Mouse (Mus musculus): ENCODE measurements around the gene Syne4.

Syne4 gene

DNA sequence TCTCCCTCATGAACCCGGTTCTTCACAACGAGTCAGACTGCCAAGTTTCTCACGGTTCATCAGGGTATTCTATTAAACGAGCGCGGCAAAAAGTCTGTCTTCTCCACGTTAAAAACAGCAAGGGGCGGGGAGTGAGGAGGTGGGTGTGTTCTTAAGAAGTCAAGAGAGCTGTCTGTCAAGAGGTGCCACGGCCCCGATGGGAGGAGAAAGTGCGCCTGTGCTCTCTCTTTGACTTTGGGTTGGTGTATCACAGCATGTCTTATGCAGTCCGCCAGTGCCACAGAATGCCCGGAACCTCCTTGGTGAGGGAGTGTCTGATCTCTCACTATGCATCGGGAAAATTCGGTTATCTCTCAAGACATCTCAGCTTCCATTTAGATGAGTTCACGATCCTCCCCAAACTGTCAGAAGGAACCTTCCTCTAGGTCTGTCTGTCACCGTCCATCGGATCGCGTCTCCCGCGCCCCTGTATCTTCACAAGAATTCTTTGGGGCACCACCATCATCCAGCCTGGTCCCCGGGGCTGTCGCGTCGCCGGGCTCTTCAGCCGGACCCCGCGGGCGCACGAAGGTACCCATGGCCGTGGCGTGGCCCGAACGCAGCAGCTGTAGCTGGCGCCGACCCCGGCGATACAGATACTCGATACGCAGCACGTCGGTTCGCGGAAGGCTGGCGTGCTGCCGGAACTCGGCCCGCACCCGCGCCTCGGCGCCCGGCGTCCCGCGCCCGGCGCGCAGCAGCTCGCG, 7.1 kb downstream of the Syne4 start, which contains the start of gene E130208F15Rik:
Gene E130208F15Rik (plus strand): TSS at position 202 of the 746 bp plus-strand sequence.
- peak within 1 kb of the TSS; percentile 94 for H3K4me3 ChIP-seq (replicated peaks; ENCODE audit: low read length)
- H3K27me3 ChIP-seq (ENCODE audit: insufficient read depth, low read length) = no peaks in the 10 kb centered on the region
- peaks cover 46% of the 10 kb centered on the region for H3K36me3 ChIP-seq (ENCODE audit: insufficient read depth, low read length)
- H3K9me3 ChIP-seq (ENCODE audit: low read length) = no peaks in the 10 kb centered on the region
- peaks cover 48% of the 10 kb centered on the region for H3K4me1 ChIP-seq (replicated peaks; ENCODE audit: low read depth, low read length)
- TF ChIP-seq NANOG (IDR thresholded peaks at IDR 0.05; ENCODE audit: borderline replicate concordance, low read length) (no peak), POU5F1 (IDR thresholded peaks at IDR 0.05; ENCODE audit: borderline replicate concordance, low read length) (no peak), CTCF (conservative IDR thresholded peaks at IDR 0.05; ENCODE audit: low read length) (no peak)

DNA sequence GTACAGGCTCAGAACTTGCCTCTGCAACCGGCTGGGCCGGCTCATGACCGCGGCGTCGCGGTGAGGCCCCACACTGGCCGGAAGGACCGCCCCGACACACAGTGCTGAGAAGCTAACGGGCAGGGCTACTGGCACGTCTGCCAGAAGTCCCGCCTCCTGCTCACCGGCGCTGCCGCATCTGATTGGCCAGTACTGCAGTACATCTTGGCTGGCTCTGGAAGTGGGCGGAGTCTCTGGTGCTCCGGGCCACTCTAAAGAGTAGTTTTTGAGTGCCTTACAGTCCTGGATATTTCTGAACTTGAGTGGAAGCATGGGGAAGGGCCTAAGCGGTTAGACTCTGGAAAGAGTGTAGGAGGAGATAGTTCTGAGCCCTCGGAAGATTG, 7.7 kb downstream of the Syne4 start:
- Histone ChIP-seq H3K36me3 (ENCODE audit: insufficient read depth, low read length) (peaks cover 41% of the 10 kb centered on the region), H3K9me3 (ENCODE audit: low read length) (no peaks in the 10 kb centered on the region), H3K4me1 (replicated peaks; ENCODE audit: low read depth, low read length) (peaks cover 47% of the 10 kb centered on the region), H3K27me3 (ENCODE audit: insufficient read depth, low read length) (0 out of 2 replicates have a peak, but pooled peaks cover 2% of the 10 kb centered on the region), H3K4me3 (replicated peaks; ENCODE audit: low read length) (peak overlapping the region; percentile 94)
- TF ChIP-seq CTCF (conservative IDR thresholded peaks at IDR 0.05; ENCODE audit: low read length) (no peak), NANOG (IDR thresholded peaks at IDR 0.05; ENCODE audit: borderline replicate concordance, low read length) (no peak), POU5F1 (IDR thresholded peaks at IDR 0.05; ENCODE audit: borderline replicate concordance, low read length) (no peak)

DNA sequence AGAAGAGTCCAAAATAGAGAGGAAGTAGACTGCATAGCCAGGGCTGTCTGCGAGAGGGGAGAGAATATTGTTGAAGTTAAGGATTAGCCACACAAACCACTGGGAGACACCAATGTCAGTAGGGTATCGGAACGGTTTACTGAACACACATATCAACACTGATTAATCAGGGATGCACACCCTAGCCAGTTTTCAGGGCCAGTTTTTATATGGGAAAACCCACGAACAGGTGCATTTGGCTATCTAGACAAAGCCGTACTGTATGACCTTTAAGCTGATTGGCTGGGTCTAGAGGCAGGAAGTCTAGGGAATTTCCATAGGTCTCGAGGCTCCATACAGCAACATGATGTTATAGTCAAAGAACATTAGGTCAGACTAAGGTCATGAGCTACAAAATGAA, 8.3 kb downstream of the Syne4 start:
- no peak for TF ChIP-seq NANOG (IDR thresholded peaks at IDR 0.05; ENCODE audit: borderline replicate concordance, low read length)
- no peak for TF ChIP-seq CTCF (conservative IDR thresholded peaks at IDR 0.05; ENCODE audit: low read length)
- no peak for TF ChIP-seq POU5F1 (IDR thresholded peaks at IDR 0.05; ENCODE audit: borderline replicate concordance, low read length)
- Histone ChIP-seq H3K27me3 (ENCODE audit: insufficient read depth, low read length) (0 out of 2 replicates have a peak, but pooled peaks cover 4% of the 10 kb centered on the region), H3K36me3 (ENCODE audit: insufficient read depth, low read length) (peaks cover 35% of the 10 kb centered on the region)

DNA sequence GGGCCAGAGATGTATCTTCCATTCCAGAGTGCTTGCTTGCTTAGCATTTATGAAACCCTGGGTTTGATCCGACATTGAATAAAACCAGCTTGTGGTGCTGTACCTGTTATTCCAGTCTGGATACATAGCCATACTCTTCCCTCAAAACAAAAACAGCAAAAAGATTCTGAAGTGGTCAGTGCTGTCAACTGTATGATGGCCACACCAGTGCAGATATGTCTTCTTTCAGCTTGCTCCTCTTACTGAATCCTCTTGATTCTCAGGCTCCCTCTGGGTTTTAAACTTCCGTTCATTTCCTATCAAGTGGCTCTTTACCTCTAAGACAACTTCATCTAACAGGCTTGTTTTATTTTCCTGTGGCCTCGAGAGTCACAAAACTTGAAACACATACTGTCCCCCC, 9.2 kb downstream of the Syne4 start, which contains the start of gene Sdhaf1:
Gene Sdhaf1 (minus strand): TSS at position 101 of the 400 bp plus-strand sequence.
- H3K36me3 ChIP-seq (ENCODE audit: insufficient read depth, low read length) = peaks cover 26% of the 10 kb centered on the region
- peaks cover 39% of the 10 kb centered on the region for H3K4me1 ChIP-seq (replicated peaks; ENCODE audit: low read depth, low read length)
- peaks cover 4% of the 10 kb centered on the region; the same call in 1 of the 2 replicates for H3K27me3 ChIP-seq (ENCODE audit: insufficient read depth, low read length)
- H3K9me3 ChIP-seq (ENCODE audit: low read length) = no peaks in the 10 kb centered on the region
- H3K4me3 ChIP-seq (replicated peaks; ENCODE audit: low read length) = peak within 1 kb of the TSS; percentile 94
- no peak for TF ChIP-seq POU5F1 (IDR thresholded peaks at IDR 0.05; ENCODE audit: borderline replicate concordance, low read length)
- TF ChIP-seq NANOG (IDR thresholded peaks at IDR 0.05; ENCODE audit: borderline replicate concordance, low read length) = no peak
- TF ChIP-seq CTCF (conservative IDR thresholded peaks at IDR 0.05; ENCODE audit: low read length) = no peak

More for the DNA sequence above, 8.3 kb downstream of the Syne4 start:
- Histone ChIP-seq H3K4me3 (replicated peaks; ENCODE audit: low read length) (peak overlapping the region; percentile 94), H3K9me3 (ENCODE audit: low read length) (no peaks in the 10 kb centered on the region), H3K4me1 (replicated peaks; ENCODE audit: low read depth, low read length) (peaks cover 44% of the 10 kb centered on the region)

DNA sequence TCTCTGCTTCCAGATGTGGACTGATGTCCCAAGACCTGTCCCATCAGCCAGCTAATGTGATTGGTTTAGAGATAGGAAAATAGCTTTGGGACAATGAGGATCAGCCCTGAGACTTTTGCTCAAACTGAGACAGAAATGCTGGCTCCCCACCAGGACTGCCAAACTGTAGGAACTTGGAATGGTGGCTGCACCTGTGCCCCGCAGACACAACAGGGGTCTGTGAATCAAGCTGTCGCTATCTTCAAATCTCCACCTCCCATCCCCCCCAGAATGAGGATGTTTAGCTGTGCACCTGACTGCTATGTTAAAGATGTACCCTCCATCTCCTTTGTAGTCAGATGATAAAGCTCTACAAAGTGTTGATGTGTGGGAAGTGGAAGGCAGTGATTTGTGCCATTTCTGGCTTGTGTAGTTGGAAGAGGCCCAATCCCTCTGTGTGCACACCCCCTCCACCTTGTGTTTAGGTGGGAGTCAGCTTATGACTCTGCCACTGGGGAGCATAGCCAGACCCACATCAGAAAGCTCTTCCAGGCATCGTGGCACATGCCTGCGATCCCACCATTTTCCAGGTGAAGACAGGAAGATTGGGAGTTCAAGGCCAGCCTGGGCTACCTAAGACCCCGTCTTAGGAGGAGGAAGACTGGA, 9.8 kb downstream of the Syne4 start:
- Histone ChIP-seq H3K4me1 (replicated peaks; ENCODE audit: low read depth, low read length) (peaks cover 38% of the 10 kb centered on the region), H3K4me3 (replicated peaks; ENCODE audit: low read length) (no peak overlapping the region), H3K36me3 (ENCODE audit: insufficient read depth, low read length) (peaks cover 20% of the 10 kb centered on the region), H3K9me3 (ENCODE audit: low read length) (no peaks in the 10 kb centered on the region), H3K27me3 (ENCODE audit: insufficient read depth, low read length) (peaks cover 4% of the 10 kb centered on the region; the same call in 1 of the 2 replicates)
- TF ChIP-seq NANOG (IDR thresholded peaks at IDR 0.05; ENCODE audit: borderline replicate concordance, low read length) (no peak), POU5F1 (IDR thresholded peaks at IDR 0.05; ENCODE audit: borderline replicate concordance, low read length) (no peak), CTCF (conservative IDR thresholded peaks at IDR 0.05; ENCODE audit: low read length) (no peak)

DNA sequence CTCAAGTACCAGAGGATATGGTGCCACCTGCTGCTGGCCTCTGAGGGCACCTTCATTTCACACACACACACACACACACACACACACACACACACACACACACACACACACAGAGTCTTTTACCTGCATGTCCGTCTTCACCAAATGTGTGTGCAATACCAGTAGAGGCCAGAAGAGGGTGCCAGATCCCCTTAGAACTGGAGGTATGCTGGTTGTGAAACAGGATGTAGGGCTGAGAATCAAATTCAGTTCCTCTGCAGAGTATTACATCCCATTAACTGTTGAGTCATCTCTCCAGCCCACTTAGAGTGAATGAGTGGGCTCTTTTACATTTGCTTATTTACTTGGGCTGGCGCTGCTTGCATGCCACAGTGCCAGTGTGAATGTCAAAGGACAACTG, 10.8 kb downstream of the Syne4 start:
- Histone ChIP-seq H3K4me3 (replicated peaks; ENCODE audit: low read length) (no peak overlapping the region), H3K36me3 (ENCODE audit: insufficient read depth, low read length) (peaks cover 10% of the 10 kb centered on the region), H3K4me1 (replicated peaks; ENCODE audit: low read depth, low read length) (peaks cover 37% of the 10 kb centered on the region), H3K27me3 (ENCODE audit: insufficient read depth, low read length) (peaks cover 4% of the 10 kb centered on the region; the same call in 1 of the 2 replicates), H3K9me3 (ENCODE audit: low read length) (no peaks in the 10 kb centered on the region)
- TF ChIP-seq POU5F1 (IDR thresholded peaks at IDR 0.05; ENCODE audit: borderline replicate concordance, low read length) = no peak
- TF ChIP-seq NANOG (IDR thresholded peaks at IDR 0.05; ENCODE audit: borderline replicate concordance, low read length) = no peak
- TF ChIP-seq CTCF (conservative IDR thresholded peaks at IDR 0.05; ENCODE audit: low read length) = peak; percentile 84

DNA sequence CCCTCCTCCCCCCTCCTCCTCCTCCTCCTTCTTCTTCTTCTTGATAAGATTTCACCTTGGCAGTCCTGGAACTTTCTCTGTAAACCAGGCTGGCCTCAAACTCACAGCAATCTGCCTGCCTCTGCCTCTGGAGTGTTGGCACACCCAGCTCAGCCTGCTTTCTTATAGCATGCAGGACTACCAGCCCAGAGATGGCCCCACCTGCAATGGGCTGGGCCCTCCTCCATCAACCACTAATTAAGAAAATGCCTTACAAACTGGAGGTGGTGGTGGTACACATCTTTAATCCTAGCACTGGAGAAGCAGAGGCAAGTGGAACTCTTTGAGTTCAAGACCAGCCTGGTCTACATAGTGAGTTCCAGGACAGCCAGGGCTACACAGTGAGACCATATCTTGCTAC, 11.8 kb downstream of the Syne4 start:
- Histone ChIP-seq H3K27me3 (ENCODE audit: insufficient read depth, low read length) (peaks cover 7% of the 10 kb centered on the region; the same call in 1 of the 2 replicates), H3K36me3 (ENCODE audit: insufficient read depth, low read length) (no peaks in the 10 kb centered on the region), H3K4me1 (replicated peaks; ENCODE audit: low read depth, low read length) (peaks cover 29% of the 10 kb centered on the region), H3K4me3 (replicated peaks; ENCODE audit: low read length) (no peak overlapping the region), H3K9me3 (ENCODE audit: low read length) (no peaks in the 10 kb centered on the region)
- TF ChIP-seq NANOG (IDR thresholded peaks at IDR 0.05; ENCODE audit: borderline replicate concordance, low read length) (no peak), POU5F1 (IDR thresholded peaks at IDR 0.05; ENCODE audit: borderline replicate concordance, low read length) (no peak), CTCF (conservative IDR thresholded peaks at IDR 0.05; ENCODE audit: low read length) (no peak)

DNA sequence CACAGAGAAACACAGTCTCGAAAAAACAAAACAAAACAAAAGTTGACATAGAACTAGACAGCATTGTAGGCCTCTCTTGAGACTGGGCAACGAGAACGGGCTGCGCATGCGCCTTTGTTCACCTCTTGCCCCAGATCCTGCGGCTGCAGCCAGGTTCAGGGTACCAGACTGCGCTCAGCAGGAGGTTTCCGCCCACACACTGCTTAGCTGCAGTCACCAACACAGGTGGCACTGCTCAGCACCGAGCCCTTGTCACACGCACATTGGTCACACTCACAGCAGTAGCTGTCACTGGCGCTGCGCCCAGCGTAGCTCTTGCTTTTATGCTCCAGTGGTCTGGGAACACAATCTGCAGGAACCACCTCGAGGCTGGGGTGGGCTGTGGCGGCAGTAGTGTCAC, 12.5 kb downstream of the Syne4 start:
- Histone ChIP-seq H3K27me3 (ENCODE audit: insufficient read depth, low read length) (peaks cover 7% of the 10 kb centered on the region), H3K4me1 (replicated peaks; ENCODE audit: low read depth, low read length) (peaks cover 33% of the 10 kb centered on the region), H3K4me3 (replicated peaks; ENCODE audit: low read length) (no peak overlapping the region; the same call in 1 of the 2 replicates), H3K9me3 (ENCODE audit: low read length) (no peaks in the 10 kb centered on the region), H3K36me3 (ENCODE audit: insufficient read depth, low read length) (no peaks in the 10 kb centered on the region)
- TF ChIP-seq CTCF (conservative IDR thresholded peaks at IDR 0.05; ENCODE audit: low read length) (no peak), NANOG (IDR thresholded peaks at IDR 0.05; ENCODE audit: borderline replicate concordance, low read length) (no peak), POU5F1 (IDR thresholded peaks at IDR 0.05; ENCODE audit: borderline replicate concordance, low read length) (no peak)

All from E14TG2a.4 (cell line).